Mouse (Mus musculus) liver, embryonic 14.5 days (tissue): Measurements from ENCODE around the gene Nipsnap3a.

Experiments
- CTCF ChIP-seq: IDR thresholded peaks from 2 replicates; pipeline ENCODE4 v1.5.1; 2016; ENCODE audit warnings: antibody characterized with exemption, low read depth, control low read depth
- EP300 ChIP-seq: IDR thresholded peaks from 2 replicates; pipeline ENCODE4 v1.6.1; 2016; ENCODE audit warnings: antibody characterized with exemption, low read depth

DNA sequence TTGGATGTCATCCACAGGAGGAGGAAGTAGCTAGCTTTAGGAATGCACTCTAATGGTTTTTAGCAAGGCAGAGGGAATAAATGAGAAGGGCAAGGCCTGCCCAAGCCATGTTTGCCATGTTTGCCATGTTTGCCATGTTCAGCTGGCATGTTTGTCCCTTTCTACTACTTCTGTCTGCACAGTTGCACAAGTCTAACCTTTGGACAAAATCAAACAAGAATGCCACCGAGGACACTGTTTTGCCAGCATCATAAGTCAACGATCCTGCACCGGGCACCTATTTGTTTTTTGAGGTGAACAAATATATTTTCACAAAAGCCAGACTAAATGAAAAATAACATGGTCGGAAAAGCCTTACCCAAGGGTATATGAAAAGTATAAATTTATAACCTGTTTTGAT, 20.8 kb downstream of the Nipsnap3a start:
- no peak for TF ChIP-seq CTCF
- TF ChIP-seq EP300, result no peak
